Mouse (Mus musculus) liver, adult 2 months (tissue): ENCODE measurements around the gene 4930415O20Rik. TPM values are rescaled to one million over a fixed set of nuclear protein-coding genes. Genes with fewer than 3 reads are reported as not detected.

Experiments
- DNase-seq: peaks from one replicate; pipeline ENCODE4 v3.0.0-alpha.2; 2011; ENCODE audit warnings: low read depth, low spot score; ENCODE audit errors: extremely low read depth
- H3K27ac ChIP-seq: fragments of 200-500 bp; replicated peaks from 2 replicates; pipeline ENCODE4 v1.5.1; 2012; ENCODE audit warnings: low read depth, mild to moderate bottlenecking, control low read depth, inconsistent platforms, low read length; ENCODE audit not compliant: insufficient read depth
- H3K27me3 ChIP-seq: fragments of 200-500 bp; 2 replicates; pipeline ENCODE4 v1.6.1; 2012; ENCODE audit warnings: mild to moderate bottlenecking, moderate library complexity, low read length, inconsistent platforms; ENCODE audit not compliant: control insufficient read depth, insufficient read depth
- H3K36me3 ChIP-seq: fragments of 200-500 bp; 2 replicates; pipeline ENCODE4 v1.6.1; 2012; ENCODE audit warnings: low read length, inconsistent platforms; ENCODE audit not compliant: control insufficient read depth, insufficient read depth
- H3K4me1 ChIP-seq: fragments of 200-500 bp; 2 replicates; pipeline ENCODE4 v1.6.1; 2011; ENCODE audit warnings: low read length; ENCODE audit not compliant: control insufficient read depth, insufficient read depth
- H3K4me3 ChIP-seq: fragments of 200-500 bp; 2 replicates; pipeline ENCODE4 v1.5.1; 2011; ENCODE audit warnings: low read depth, mild to moderate bottlenecking, control low read depth, low read length, moderate library complexity; ENCODE audit not compliant: insufficient read depth
- H3K79me2 ChIP-seq: fragments of 200-500 bp; 2 replicates; pipeline ENCODE4 v1.6.1; 2012; ENCODE audit warnings: inconsistent platforms, mild to moderate bottlenecking, low read length, moderate library complexity; ENCODE audit not compliant: control insufficient read depth, insufficient read depth
- H3K9ac ChIP-seq: fragments of 200-500 bp; 2 replicates; pipeline ENCODE4 v1.6.1; 2012; ENCODE audit warnings: low read depth, mild to moderate bottlenecking, control low read depth, inconsistent platforms, low read length
- CTCF ChIP-seq: fragments of 200-500 bp; IDR thresholded peaks from 2 replicates; pipeline ENCODE4 v1.5.1; 2011; ENCODE audit warnings: low read depth, low read length, control low read depth
- POLR2A ChIP-seq: fragments of 200-500 bp; IDR thresholded peaks from 2 replicates; pipeline ENCODE4 v1.6.1; 2011; ENCODE audit warnings: low read length, control low read depth; ENCODE audit not compliant: insufficient read depth; ENCODE audit errors: extremely low read depth
- WGBS: fragments of 180-500 bp; shearing (Covaris S2); methylation state at CpG from one replicate; pipeline ENCODE4 v1.1.7; 2018; 5-methylcytosine and 5-hydroxymethylcytosine counted together
- polyA plus RNA-seq: library from polyadenylated mRNA; depleted of rRNA; stranded (reverse); fragments of >200 nt; gene quantifications from 2 replicates; pipeline ENCODE4 v1.2.3, GENCODE M21; 2012; rRNA removed
- total RNA-seq: library from RNA; depleted of rRNA; stranded (reverse); fragments of >200 nt; gene quantifications from 2 replicates; pipeline ENCODE4 v1.2.3, GENCODE M21; 2014; rRNA removed

Gene 4930415O20Rik
- not detected in 2 replicates for total RNA-seq
- not detected in 2 replicates for polyA plus RNA-seq

DNA sequence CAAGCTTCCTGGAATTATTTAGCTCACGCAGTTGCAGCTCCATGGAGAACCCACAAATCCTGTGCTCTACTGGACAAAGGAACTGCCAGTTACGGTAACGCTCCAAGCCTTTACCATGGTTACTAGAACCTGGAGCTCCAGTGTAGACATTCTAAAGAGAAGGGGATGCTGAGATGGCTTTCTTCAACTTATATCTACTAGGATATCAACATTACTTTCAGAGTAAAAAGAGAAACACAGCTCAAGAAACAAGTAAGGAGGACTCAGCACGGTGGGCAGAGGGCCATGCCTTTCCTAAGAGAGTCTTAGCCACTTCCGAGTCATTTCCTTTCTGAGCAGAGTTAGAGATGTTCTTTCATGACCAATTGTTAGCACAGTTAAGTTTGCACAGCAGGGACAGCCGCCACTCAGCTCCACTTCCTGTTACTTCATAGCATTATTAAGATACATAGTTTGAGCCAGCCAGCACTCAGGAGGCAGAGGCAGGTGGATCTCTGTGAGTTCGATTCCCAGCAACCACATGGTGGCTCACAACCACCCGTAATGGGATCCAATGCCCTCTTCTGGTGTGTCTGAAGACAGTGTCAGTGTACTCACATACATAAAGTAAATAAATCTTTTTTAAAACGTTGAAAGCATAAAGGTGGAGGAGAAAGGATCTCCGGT is at the start of gene 4930415O20Rik, which contains the start of gene Ccnt1:
Gene 4930415O20Rik (plus strand): TSS at position 132 of the 666 bp plus-strand sequence.
Gene Ccnt1 (minus strand): TSS at position 51 of the 666 bp plus-strand sequence.
- Histone ChIP-seq H3K79me2 (peaks cover 5% of the 10 kb centered on the region; the same call in 1 of the 2 replicates), H3K27me3 (no peaks in the 10 kb centered on the region), H3K4me3 (no peak within 1 kb of the TSS), H3K36me3 (no peaks in the 10 kb centered on the region), H3K27ac (no peak within 1 kb of the TSS), H3K4me1 (peaks cover 5% of the 10 kb centered on the region), H3K9ac (no peak within 1 kb of the TSS)
- 77% methylated on average over 10 of the region's 10 CpGs for WGBS
- no peak for DNase-seq
- TF ChIP-seq CTCF (no peak), POLR2A (no peak)

DNA sequence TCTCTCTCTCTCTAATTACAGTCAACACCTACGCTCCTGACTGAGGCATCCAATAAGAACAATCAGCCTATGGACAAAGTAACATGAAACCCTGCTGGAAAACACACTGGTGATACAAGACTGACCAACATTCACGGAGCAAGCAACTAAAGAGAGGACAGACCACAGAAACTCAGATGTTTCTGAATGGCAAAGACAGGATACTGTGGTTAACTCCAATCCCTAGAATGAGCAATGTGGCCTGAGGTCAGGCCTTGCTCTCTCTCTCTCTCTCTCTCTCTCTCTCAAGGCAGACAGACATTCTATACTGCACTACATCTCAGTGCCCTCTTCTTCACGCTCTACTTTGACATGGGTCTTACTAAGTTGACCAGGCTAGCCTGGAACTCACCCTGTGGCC is 49.6 kb upstream of the 4930415O20Rik start:
- no peak overlapping the region for H3K27ac ChIP-seq
- 97% methylated on average over 3 of the region's 3 CpGs for WGBS
- H3K27me3 ChIP-seq, result no peaks in the 10 kb centered on the region
- TF ChIP-seq CTCF (no peak), POLR2A (no peak)
- H3K79me2 ChIP-seq, result no peaks in the 10 kb centered on the region
- no peaks in the 10 kb centered on the region for H3K4me1 ChIP-seq
- no peak overlapping the region for H3K9ac ChIP-seq
- no peak for DNase-seq
- no peak overlapping the region for H3K4me3 ChIP-seq
- peaks cover 65% of the 10 kb centered on the region for H3K36me3 ChIP-seq

DNA sequence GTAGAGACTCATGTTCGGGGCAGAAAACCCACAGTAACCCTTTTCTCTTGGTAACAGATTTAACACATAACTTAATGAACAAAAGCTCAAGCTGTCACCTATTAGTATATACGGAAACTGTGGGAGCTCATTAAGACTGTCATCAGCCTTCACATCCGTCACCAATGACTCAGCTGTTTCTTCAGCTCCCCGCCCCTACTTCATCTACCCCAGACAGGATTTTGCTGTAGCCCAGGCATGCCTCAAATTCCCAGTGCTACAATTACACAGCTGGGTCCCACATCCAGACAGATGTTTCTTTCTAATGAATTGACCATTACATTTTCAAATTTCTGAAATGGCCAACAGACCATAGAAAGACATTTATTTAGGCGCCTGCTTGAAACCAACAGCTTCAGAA is 44.7 kb upstream of the 4930415O20Rik start:
- Histone ChIP-seq H3K4me3 (no peak overlapping the region), H3K36me3 (peaks cover 86% of the 10 kb centered on the region), H3K9ac (no peak overlapping the region), H3K27me3 (no peaks in the 10 kb centered on the region), H3K27ac (no peak overlapping the region), H3K4me1 (no peaks in the 10 kb centered on the region), H3K79me2 (no peaks in the 10 kb centered on the region; the same call in 1 of the 2 replicates)
- no peak for DNase-seq
- TF ChIP-seq CTCF, result no peak
- TF ChIP-seq POLR2A, result no peak
- WGBS, result 84% methylated on average over 5 of the region's 5 CpGs

DNA sequence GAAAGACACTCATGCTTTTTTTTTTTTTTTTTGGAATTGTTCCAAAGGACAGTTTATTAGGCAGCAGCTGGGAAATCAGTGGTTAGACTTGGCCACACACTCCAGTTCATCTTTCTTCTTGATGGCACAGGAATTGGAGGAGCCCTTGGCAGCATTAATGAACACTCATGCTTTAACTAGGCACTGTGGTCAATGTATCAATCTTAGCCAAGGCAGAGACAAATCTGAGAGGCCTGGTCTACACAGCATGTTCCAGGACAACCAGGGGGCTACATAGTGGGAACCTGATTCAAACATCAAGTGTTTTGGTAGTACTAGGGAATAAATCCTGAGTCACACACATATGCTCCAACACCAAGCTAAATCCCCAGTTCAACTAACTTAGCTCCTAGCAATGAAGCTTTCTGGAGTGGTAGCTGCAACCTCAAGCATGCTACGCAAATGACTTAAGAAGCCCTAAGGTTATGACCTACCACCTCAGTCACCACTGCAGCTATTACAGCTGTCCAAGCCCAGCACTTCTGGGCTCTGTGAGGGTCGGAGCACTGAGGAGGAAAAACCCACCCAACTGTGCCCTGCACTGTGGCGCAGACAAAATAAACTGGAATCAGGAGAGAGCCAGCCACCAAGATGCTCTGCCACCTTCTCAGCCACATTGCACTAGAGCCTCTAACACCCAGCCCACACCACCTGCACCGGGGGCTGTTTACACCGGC is 43.6 kb upstream of the 4930415O20Rik start:
- no peak overlapping the region for H3K4me3 ChIP-seq
- peaks cover 2% of the 10 kb centered on the region for H3K4me1 ChIP-seq
- TF ChIP-seq CTCF, result no peak
- no peak for TF ChIP-seq POLR2A
- peaks cover 80% of the 10 kb centered on the region for H3K36me3 ChIP-seq
- WGBS, result 97% methylated on average over 5 of the region's 5 CpGs
- DNase-seq, result no peak
- H3K27ac ChIP-seq, result no peak overlapping the region
- no peaks in the 10 kb centered on the region for H3K27me3 ChIP-seq
- peaks cover 5% of the 10 kb centered on the region; the same call in 1 of the 2 replicates for H3K79me2 ChIP-seq
- no peak overlapping the region for H3K9ac ChIP-seq

DNA sequence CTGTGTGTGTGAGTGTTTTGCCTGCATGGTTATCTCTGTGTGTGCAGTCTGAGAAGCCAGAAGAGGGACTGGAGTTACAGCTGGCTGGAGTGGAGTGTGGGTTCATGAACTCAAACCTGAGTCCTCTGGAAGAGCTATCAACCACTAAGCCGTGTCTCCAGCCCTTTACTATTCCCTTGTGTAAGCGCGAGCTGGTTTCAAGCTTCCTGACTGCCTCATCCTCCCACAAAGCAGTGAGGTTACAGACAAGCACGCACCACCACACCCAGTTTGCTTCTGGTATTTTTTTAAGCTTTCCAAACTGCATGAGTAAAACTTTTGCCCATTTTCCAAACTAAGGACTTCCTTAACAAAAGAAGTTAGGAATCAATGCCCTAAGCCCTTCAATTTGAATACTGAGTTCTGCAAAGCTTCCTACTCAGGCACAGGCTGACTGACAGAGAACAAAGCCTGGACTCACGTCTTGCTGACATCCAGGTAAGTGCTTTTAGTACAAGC is 42.7 kb upstream of the 4930415O20Rik start:
- TF ChIP-seq POLR2A (no peak), CTCF (no peak)
- Histone ChIP-seq H3K27ac (no peak overlapping the region), H3K4me1 (peaks cover 4% of the 10 kb centered on the region), H3K9ac (no peak overlapping the region), H3K36me3 (peaks cover 71% of the 10 kb centered on the region), H3K4me3 (no peak overlapping the region), H3K79me2 (peaks cover 12% of the 10 kb centered on the region; the same call in 1 of the 2 replicates), H3K27me3 (no peaks in the 10 kb centered on the region)
- WGBS, result 86% methylated on average over 5 of the region's 5 CpGs
- no peak for DNase-seq
